Mouse (Mus musculus) MEL (cell line): ENCODE data around the gene Rbfox3. TPM values are rescaled to one million over a fixed set of nuclear protein-coding genes. Genes with fewer than 3 reads are reported as not detected.

Source experiments
- DNase-seq: peaks from one replicate; pipeline ENCODE4 v3.0.0; 2011; ENCODE audit warnings: low read depth, low spot score
- H3K27ac ChIP-seq: 2 replicates; pipeline ENCODE4 v1.5.1; 2012; ENCODE audit warnings: low read depth, mild to moderate bottlenecking, control low read depth, low read length, moderate library complexity; ENCODE audit not compliant: control insufficient read depth
- H3K27me3 ChIP-seq, 2 experiments: fragments of 150-350 bp in 1 of 2; sonication (generic) in 1 of 2; 2 replicates each; pipeline ENCODE4 v1.6.1; 2012; ENCODE audit warnings: low read length in 2 of 2, mild to moderate bottlenecking in 2 of 2, improper control_type of control experiment in 1 of 2, moderate library complexity in 1 of 2; ENCODE audit not compliant: insufficient read depth in 2 of 2, control insufficient read depth in 1 of 2
- H3K36me3 ChIP-seq, 2 experiments: 2 replicates each; pipeline ENCODE4 v1.6.1; 2012 to 2014; ENCODE audit warnings: low read length in 2 of 2, improper control_type of control experiment in 1 of 2, inconsistent platforms in 1 of 2, mild to moderate bottlenecking in 1 of 2; ENCODE audit not compliant: insufficient read depth in 2 of 2, control insufficient read depth in 1 of 2
- H3K4me1 ChIP-seq, 2 experiments: fragments of 150-350 bp in 1 of 2; sonication (generic) in 1 of 2; 2 replicates each; pipeline ENCODE4 v1.6.1; 2012; ENCODE audit warnings: low read length in 2 of 2, improper control_type of control experiment in 1 of 2, mild to moderate bottlenecking in 1 of 2; ENCODE audit not compliant: insufficient read depth in 2 of 2, control insufficient read depth in 1 of 2
- H3K4me3 ChIP-seq, 2 experiments: fragments of 150-350 bp in 1 of 2; sonication (generic) in 1 of 2; 2 replicates each; pipeline ENCODE4 v1.5.1; 2012; ENCODE audit warnings: low read depth in 2 of 2, low read length in 2 of 2, mild to moderate bottlenecking in 2 of 2, moderate library complexity in 2 of 2, control low read depth in 1 of 2, improper control_type of control experiment in 1 of 2; ENCODE audit not compliant: control insufficient read depth in 1 of 2, insufficient read depth in 1 of 2
- H3K79me2 ChIP-seq: 2 replicates; pipeline ENCODE4 v1.6.1; 2012; ENCODE audit warnings: mild to moderate bottlenecking, low read length, moderate library complexity; ENCODE audit not compliant: control insufficient read depth, poor library complexity, insufficient read depth
- H3K9ac ChIP-seq: 2 replicates; pipeline ENCODE4 v1.6.1; 2012; ENCODE audit warnings: low read depth, mild to moderate bottlenecking, control low read depth, low read length, moderate library complexity; ENCODE audit not compliant: control insufficient read depth, poor library complexity, severe bottlenecking
- H3K9me3 ChIP-seq: fragments of 150-350 bp; sonication (generic); replicated peaks from 2 replicates; pipeline ENCODE4 v1.6.1; 2012; ENCODE audit warnings: mild to moderate bottlenecking, low read length, improper control_type of control experiment, moderate library complexity; ENCODE audit not compliant: insufficient read depth
- CTCF ChIP-seq, 3 experiments: IDR thresholded peaks in 2 of 3; conservative IDR thresholded peaks in 1 of 3; 2 replicates each; pipeline ENCODE4 v1.5.1; 2011 to 2012; ENCODE audit warnings: low read length in 3 of 3, low read depth in 2 of 3, mild to moderate bottlenecking in 2 of 3, improper control_type of control experiment in 1 of 3, inconsistent platforms in 1 of 3, mixed read lengths in 1 of 3, moderate library complexity in 1 of 3; ENCODE audit not compliant: control insufficient read depth in 1 of 3, insufficient read depth in 1 of 3, poor library complexity in 1 of 3, severe bottlenecking in 1 of 3
- ETS1 ChIP-seq: IDR thresholded peaks from 2 replicates; pipeline ENCODE4 v1.6.1; 2012; ENCODE audit warnings: low read depth, mild to moderate bottlenecking, inconsistent platforms, low read length, improper control_type of control experiment, moderate library complexity
- MAFK ChIP-seq: IDR thresholded peaks from 2 replicates; pipeline ENCODE4 v1.6.1; 2011; ENCODE audit warnings: low read depth, mild to moderate bottlenecking, low read length, improper control_type of control experiment, borderline replicate concordance
- MAZ ChIP-seq: IDR thresholded peaks from 2 replicates; pipeline ENCODE4 v1.6.1; 2012; ENCODE audit warnings: low read depth, mild to moderate bottlenecking, inconsistent platforms, low read length, improper control_type of control experiment
- MEF2A ChIP-seq: IDR thresholded peaks from 2 replicates; pipeline ENCODE4 v1.6.1; 2014; ENCODE audit warnings: low read depth, mild to moderate bottlenecking, inconsistent platforms, low read length, improper control_type of control experiment; ENCODE audit not compliant: poor library complexity, insufficient replicate concordance, severe bottlenecking; ENCODE audit errors: extremely low read depth
- MYB ChIP-seq: IDR thresholded peaks from 2 replicates; pipeline ENCODE4 v1.6.1; 2011; ENCODE audit warnings: mild to moderate bottlenecking, low read depth, low read length, improper control_type of control experiment
- NELFE ChIP-seq: IDR thresholded peaks from 2 replicates; pipeline ENCODE4 v1.6.1; 2011; ENCODE audit warnings: low read depth, low read length, improper control_type of control experiment
- RAD21 ChIP-seq: IDR thresholded peaks from 2 replicates; pipeline ENCODE4 v1.6.1; 2011; ENCODE audit warnings: mild to moderate bottlenecking, low read depth, low read length, improper control_type of control experiment
- SMC3 ChIP-seq: IDR thresholded peaks from 2 replicates; pipeline ENCODE4 v1.6.1; 2011; ENCODE audit warnings: low read depth, low read length, improper control_type of control experiment
- TCF12 ChIP-seq: IDR thresholded peaks from 2 replicates; pipeline ENCODE4 v1.6.1; 2014; ENCODE audit warnings: low read depth, mild to moderate bottlenecking, inconsistent platforms, low read length, improper control_type of control experiment, moderate library complexity
- UBTF ChIP-seq: IDR thresholded peaks from 2 replicates; pipeline ENCODE4 v1.6.1; 2012; ENCODE audit warnings: low read depth, mild to moderate bottlenecking, inconsistent platforms, low read length, improper control_type of control experiment, moderate library complexity, borderline replicate concordance; ENCODE audit not compliant: insufficient read depth
- ZC3H11A ChIP-seq: IDR thresholded peaks from 2 replicates; pipeline ENCODE4 v1.6.1; 2012; ENCODE audit warnings: low read depth, mild to moderate bottlenecking, inconsistent platforms, low read length, improper control_type of control experiment
- polyA plus RNA-seq, 2 experiments: library from polyadenylated mRNA; stranded (reverse) in 1 of 2; unstranded in 1 of 2; fragments of >175 nt in 1 of 2; fragments of >200 nt in 1 of 2; gene quantifications; 2 replicates each; pipeline versions ENCODE4 v1.2.1 to v1.2.4; 2012; ENCODE audit warnings: low replicate concordance in 2 of 2, low read depth in 1 of 2; ENCODE audit not compliant: insufficient read length in 2 of 2, insufficient read depth in 1 of 2, missing spikeins in 1 of 2
- total RNA-seq: library from RNA; depleted of rRNA; stranded (reverse); fragments of 300-350 nt; gene quantifications from 2 replicates; pipeline ENCODE4 v1.2.3, GENCODE M21; 2012

Rbfox3 gene
- total and polyA plus RNA-seq, 3 experiments, result not detected

GRCm38 (mm10) chr11:118744782-118745181 lies 166.6 kb downstream of the Rbfox3 start:
- no peak overlapping the region for H3K27ac ChIP-seq
- no peaks in the 10 kb centered on the region for H3K36me3 ChIP-seq
- no peaks in the 10 kb centered on the region for H3K79me2 ChIP-seq
- TF ChIP-seq MYB (no peak), MAFK (no peak)
- TF ChIP-seq, all 39 proteins: peak for 0
- H3K4me1 ChIP-seq, result no peaks in the 10 kb centered on the region
- no peaks in the 10 kb centered on the region for H3K9me3 ChIP-seq
- H3K4me3 ChIP-seq, result peak overlapping the region in 1 of 2 experiments; percentile 7; a peak in 1 of 4 replicates
- peak; percentile 15 for DNase-seq
- H3K9ac ChIP-seq, result no peak overlapping the region
- no peaks in the 10 kb centered on the region for H3K27me3 ChIP-seq

GRCm38 (mm10) chr11:118742762-118743161 lies 168.6 kb downstream of the Rbfox3 start:
- Histone ChIP-seq H3K36me3 (no peaks in the 10 kb centered on the region), H3K4me3 (no peak overlapping the region), H3K79me2 (no peaks in the 10 kb centered on the region), H3K9me3 (no peaks in the 10 kb centered on the region), H3K27ac (no peak overlapping the region), H3K27me3 (no peaks in the 10 kb centered on the region), H3K9ac (no peak overlapping the region), H3K4me1 (no peaks in the 10 kb centered on the region)
- TF ChIP-seq RAD21 (peak; percentile 63), ETS1 (no peak), TCF12 (no peak), CTCF (IDR thresholded peaks at IDR 0.05 in 2 of 3, conservative IDR thresholded peaks at IDR 0.05 in 1 of 3; ENCODE audit: control insufficient read depth in 1 of 3, insufficient read depth in 1 of 3, low read depth in 2 of 3, low read length in 3 of 3, poor library complexity in 1 of 3, severe bottlenecking in 1 of 3) (peak; percentile 65 to 71 (median 68)), MEF2A (no peak), SMC3 (peak; percentile 56), MYB (no peak), NELFE (no peak)
- peak; percentile 51 for DNase-seq

GRCm38 (mm10) chr11:118741262-118741661 lies 170.1 kb downstream of the Rbfox3 start:
- H3K4me1 ChIP-seq, result no peaks in the 10 kb centered on the region
- DNase-seq, result no peak
- no peak overlapping the region for H3K27ac ChIP-seq
- no peaks in the 10 kb centered on the region for H3K36me3 ChIP-seq
- TF ChIP-seq CTCF (IDR thresholded peaks at IDR 0.05 in 2 of 3, conservative IDR thresholded peaks at IDR 0.05 in 1 of 3; ENCODE audit: control insufficient read depth in 1 of 3, insufficient read depth in 1 of 3, low read depth in 2 of 3, low read length in 3 of 3, poor library complexity in 1 of 3, severe bottlenecking in 1 of 3), result peak in 2 of 3 experiments; percentile 18 to 24; a peak in 3 of 6 replicates
- TF ChIP-seq UBTF, result no peak
- TF ChIP-seq MAZ, result no peak
- no peak for TF ChIP-seq ZC3H11A
- no peak overlapping the region for H3K4me3 ChIP-seq
- H3K9me3 ChIP-seq, result no peaks in the 10 kb centered on the region
- no peaks in the 10 kb centered on the region for H3K27me3 ChIP-seq
- H3K79me2 ChIP-seq, result no peaks in the 10 kb centered on the region
- H3K9ac ChIP-seq, result no peak overlapping the region
